Mouse (Mus musculus) neural tube, embryonic 13.5 days (tissue): ENCODE data around the gene Rpl3. TPM values are rescaled to one million over a fixed set of nuclear protein-coding genes. Genes with fewer than 3 reads are reported as not detected.

Source experiments
- ATAC-seq: fragments of 200-750 bp; cut with Nextera tagmentation; 2 replicates; pipeline ENCODE4 v1.8.0; 2017; ENCODE audit warnings: low read depth, mild to moderate bottlenecking, moderate TSS enrichment, moderate library complexity
- H3K27ac ChIP-seq: fragments of 300-500 bp; sonication (generic); replicated peaks from 2 replicates; pipeline ENCODE4 v1.5.1; 2015; ENCODE audit warnings: moderate library complexity, mild to moderate bottlenecking, inconsistent platforms
- H3K27me3 ChIP-seq: fragments of 300-500 bp; sonication (generic); 2 replicates; pipeline ENCODE4 v1.6.1; 2015; ENCODE audit warnings: mild to moderate bottlenecking, inconsistent platforms
- H3K36me3 ChIP-seq: fragments of 300-500 bp; sonication (generic); 2 replicates; pipeline ENCODE4 v1.6.1; 2015; ENCODE audit warnings: mild to moderate bottlenecking, inconsistent platforms
- H3K4me1 ChIP-seq: fragments of 300-500 bp; sonication (generic); replicated peaks from 2 replicates; pipeline ENCODE4 v1.6.1; 2015; ENCODE audit warnings: inconsistent platforms
- H3K4me2 ChIP-seq: fragments of 300-500 bp; sonication (generic); 2 replicates; pipeline ENCODE4 v1.6.1; 2015; ENCODE audit warnings: inconsistent platforms, mild to moderate bottlenecking, moderate library complexity
- H3K4me3 ChIP-seq: fragments of 300-500 bp; sonication (generic); 2 replicates; pipeline ENCODE4 v1.5.1; 2015; ENCODE audit warnings: mild to moderate bottlenecking, inconsistent platforms
- H3K9ac ChIP-seq: fragments of 300-500 bp; sonication (generic); 2 replicates; pipeline ENCODE4 v1.6.1; 2015; ENCODE audit warnings: moderate library complexity, mild to moderate bottlenecking, inconsistent platforms
- H3K9me3 ChIP-seq: fragments of 300-500 bp; sonication (generic); 2 replicates; pipeline ENCODE4 v1.6.1; 2016; ENCODE audit warnings: inconsistent platforms
- WGBS: fragments of 180-500 bp; shearing (Covaris S2); methylation state at CpG from one replicate; pipeline ENCODE4 v1.1.7; 2015; 5-methylcytosine and 5-hydroxymethylcytosine counted together
- microRNA-seq: library from miRNA; unstranded; fragments of <30 nt; microRNA quantifications from one replicate; pipeline ENCODE4, GENCODE M21; 2016
- polyA plus RNA-seq: library from polyadenylated mRNA; unstranded; fragments of >200 nt; fragmentation: Nextera tagmentation; extraction: Ambion mirVana; gene quantifications from 2 replicates; pipeline ENCODE4 v1.2.1, GENCODE M21; 2015

Rpl3 gene
- polyA plus RNA-seq, 1 experiment from 2014 or later: 620 TPM

GRCm38 (mm10) chr15:80038110-80038391 is 53.6 kb downstream of the Rpl3 start:
- Histone ChIP-seq H3K4me1 (no peaks in the 10 kb centered on the region), H3K27ac (no peak overlapping the region), H3K4me3 (no peak overlapping the region), H3K4me2 (no peak overlapping the region), H3K27me3 (no peaks in the 10 kb centered on the region), H3K9ac (no peak overlapping the region), H3K36me3 (no peaks in the 10 kb centered on the region), H3K9me3 (no peaks in the 10 kb centered on the region)
- ATAC-seq: no peak
- WGBS: 92% methylated on average over 2 of the region's 2 CpGs

GRCm38 (mm10) chr15:80037255-80038109 is 54.2 kb downstream of the Rpl3 start:
- no peaks in the 10 kb centered on the region for H3K9me3 ChIP-seq
- H3K4me2 ChIP-seq: no peak overlapping the region
- H3K36me3 ChIP-seq: no peaks in the 10 kb centered on the region
- 84% methylated on average over 11 of the region's 11 CpGs for WGBS
- H3K9ac ChIP-seq: no peak overlapping the region
- no peaks in the 10 kb centered on the region for H3K27me3 ChIP-seq
- no peak overlapping the region for H3K4me3 ChIP-seq
- H3K4me1 ChIP-seq: no peaks in the 10 kb centered on the region
- no peak overlapping the region for H3K27ac ChIP-seq
- ATAC-seq: no peak

- Histone ChIP-seq H3K9ac (no peak overlapping the region), H3K4me3 (no peak overlapping the region), H3K4me1 (no peaks in the 10 kb centered on the region), H3K9me3 (no peaks in the 10 kb centered on the region), H3K4me2 (no peak overlapping the region), H3K27me3 (no peaks in the 10 kb centered on the region), H3K36me3 (no peaks in the 10 kb centered on the region), H3K27ac (no peak overlapping the region)
- 84% methylated on average over 6 of the region's 6 CpGs for WGBS
- ATAC-seq: no peak
Observed at GRCm38 (mm10) chr15:80035341-80035885, 56.3 kb downstream of the Rpl3 start.

- no peaks in the 10 kb centered on the region for H3K27me3 ChIP-seq
- no peak for ATAC-seq
- H3K4me1 ChIP-seq: no peaks in the 10 kb centered on the region
- H3K27ac ChIP-seq: no peak overlapping the region
- no peaks in the 10 kb centered on the region for H3K9me3 ChIP-seq
- H3K36me3 ChIP-seq: no peaks in the 10 kb centered on the region
- H3K9ac ChIP-seq: no peak overlapping the region
- no peak overlapping the region for H3K4me3 ChIP-seq
- H3K4me2 ChIP-seq: no peak overlapping the region
Observed at GRCm38 (mm10) chr15:80034913-80035312, 56.8 kb downstream of the Rpl3 start.

GRCm38 (mm10) chr15:80034366-80034765 is 57.3 kb downstream of the Rpl3 start:
- Histone ChIP-seq H3K4me3 (no peak overlapping the region), H3K27me3 (no peaks in the 10 kb centered on the region), H3K9ac (no peak overlapping the region), H3K4me2 (no peak overlapping the region), H3K36me3 (no peaks in the 10 kb centered on the region), H3K4me1 (no peaks in the 10 kb centered on the region), H3K27ac (no peak overlapping the region), H3K9me3 (no peaks in the 10 kb centered on the region)
- no peak for ATAC-seq
- WGBS: 72% methylated on average over 7 of the region's 7 CpGs

- no peaks in the 10 kb centered on the region for H3K9me3 ChIP-seq
- no peak overlapping the region for H3K4me3 ChIP-seq
- H3K27me3 ChIP-seq: no peaks in the 10 kb centered on the region
- H3K36me3 ChIP-seq: no peaks in the 10 kb centered on the region
- WGBS: 82% methylated on average over 4 of the region's 4 CpGs
- H3K4me1 ChIP-seq: no peaks in the 10 kb centered on the region
- no peak overlapping the region for H3K4me2 ChIP-seq
- no peak overlapping the region for H3K9ac ChIP-seq
- ATAC-seq: no peak
- H3K27ac ChIP-seq: no peak overlapping the region
Observed at GRCm38 (mm10) chr15:80031133-80031532, 60.5 kb downstream of the Rpl3 start.

- ATAC-seq: no peak
- no peak overlapping the region for H3K9ac ChIP-seq
- H3K4me3 ChIP-seq: no peak overlapping the region
- 92% methylated on average over 10 of the region's 10 CpGs for WGBS
- H3K4me1 ChIP-seq: peaks cover 5% of the 10 kb centered on the region; the same call in 1 of the 2 replicates
- no peak overlapping the region for H3K27ac ChIP-seq
- H3K9me3 ChIP-seq: no peaks in the 10 kb centered on the region
- no peak overlapping the region for H3K4me2 ChIP-seq
- no peaks in the 10 kb centered on the region for H3K27me3 ChIP-seq
- H3K36me3 ChIP-seq: no peaks in the 10 kb centered on the region
Observed at GRCm38 (mm10) chr15:80030399-80030798, 61.3 kb downstream of the Rpl3 start.

- no peaks in the 10 kb centered on the region for H3K9me3 ChIP-seq
- no peak overlapping the region for H3K4me2 ChIP-seq
- ATAC-seq: no peak
- 77% methylated on average over 5 of the region's 5 CpGs for WGBS
- no peaks in the 10 kb centered on the region for H3K36me3 ChIP-seq
- H3K27ac ChIP-seq: no peak overlapping the region
- no peaks in the 10 kb centered on the region for H3K27me3 ChIP-seq
- H3K9ac ChIP-seq: no peak overlapping the region
- H3K4me3 ChIP-seq: no peak overlapping the region
- peaks cover 18% of the 10 kb centered on the region for H3K4me1 ChIP-seq
Observed at GRCm38 (mm10) chr15:80028862-80029261, 62.8 kb downstream of the Rpl3 start.

Small RNAs within 50 kb of the gene (microRNA-seq; reads per million reads assigned to microRNA genes)
- gene Snord43: 12.9 reads per million, percentile 29 among the genes with 10 or more reads in this experiment

Other genes starting within 250 kb of the Rpl3 start
- gene Apobec3, start 200.2 kb downstream of the Rpl3 start, polyA plus RNA-seq: 4.6 and 5.2 TPM in 2 replicates
- 3.0 and 3.3 TPM in 2 replicates for gene Cbx7, start 120.7 kb downstream of the Rpl3 start, polyA plus RNA-seq
- 3.3 TPM in 2 replicates for gene Pdgfb, start 76.9 kb downstream of the Rpl3 start, polyA plus RNA-seq
- 27.2 and 36.0 TPM in 2 replicates for gene Syngr1, start 534 bp downstream of the Rpl3 start, polyA plus RNA-seq
- 35.9 and 38.9 TPM in 2 replicates for gene Tab1, start 41.3 kb upstream of the Rpl3 start, polyA plus RNA-seq
- 13.3 and 14.6 TPM in 2 replicates for gene Mgat3, start 81.9 kb upstream of the Rpl3 start, polyA plus RNA-seq
- gene Mief1, start 142.2 kb upstream of the Rpl3 start, polyA plus RNA-seq: 37.8 and 39.1 TPM in 2 replicates
- 3.7 TPM in 1 of 2 replicates, not detected in the other for gene AC140267.1, start 144.0 kb upstream of the Rpl3 start, polyA plus RNA-seq
- gene Atf4, start 163.3 kb upstream of the Rpl3 start, polyA plus RNA-seq: 114 TPM in 2 replicates
- gene Rps19bp1, start 172.4 kb upstream of the Rpl3 start, polyA plus RNA-seq: 65.2 and 74.2 TPM in 2 replicates
- gene Cacna1i, start 195.4 kb upstream of the Rpl3 start, polyA plus RNA-seq: 0.23 and 0.24 TPM in 2 replicates